Mouse (Mus musculus) E14TG2a.4 (cell line): ENCODE measurements around the gene Ebf1.

Source experiments
- CTCF ChIP-seq: conservative IDR thresholded peaks from 2 replicates; pipeline ENCODE4 v1.5.1; 2014; ENCODE audit warnings: low read length
- NANOG ChIP-seq: IDR thresholded peaks from 2 replicates; pipeline ENCODE4 v1.6.1; 2014; ENCODE audit warnings: borderline replicate concordance, low read length, mixed read lengths
- POU5F1 ChIP-seq: IDR thresholded peaks from 2 replicates; pipeline ENCODE4 v1.6.1; 2014; ENCODE audit warnings: low read length, borderline replicate concordance

DNA sequence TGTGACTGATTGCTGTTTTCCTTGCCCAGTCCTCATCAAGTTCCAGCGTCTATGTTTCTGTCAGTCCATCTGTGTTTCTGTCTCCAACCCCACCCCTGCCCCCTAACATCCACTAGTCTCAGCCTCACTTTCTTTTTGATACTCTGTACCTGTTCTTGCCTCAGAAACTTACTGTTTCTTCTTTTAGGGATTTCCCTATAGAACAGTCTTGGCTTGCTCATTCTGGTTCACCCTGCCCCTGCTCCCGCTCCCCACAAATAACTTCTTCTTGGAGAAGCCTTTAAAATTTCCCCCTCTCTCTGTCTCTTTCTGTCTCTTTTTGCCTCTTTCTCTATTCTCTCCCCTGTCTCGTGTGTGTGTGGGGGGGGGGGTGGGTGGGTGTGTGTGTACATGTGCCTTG, 71.4 kb downstream of the Ebf1 start:
- TF ChIP-seq CTCF (no peak), NANOG (no peak), POU5F1 (no peak)
